Mouse (Mus musculus): ENCODE measurements around the gene Arg1. TPM values are rescaled to one million over a fixed set of nuclear protein-coding genes. Genes with fewer than 3 reads are reported as not detected.

The Arg1 gene
- total RNA-seq, 2 experiments from 2014 or later: not detected

DNA sequence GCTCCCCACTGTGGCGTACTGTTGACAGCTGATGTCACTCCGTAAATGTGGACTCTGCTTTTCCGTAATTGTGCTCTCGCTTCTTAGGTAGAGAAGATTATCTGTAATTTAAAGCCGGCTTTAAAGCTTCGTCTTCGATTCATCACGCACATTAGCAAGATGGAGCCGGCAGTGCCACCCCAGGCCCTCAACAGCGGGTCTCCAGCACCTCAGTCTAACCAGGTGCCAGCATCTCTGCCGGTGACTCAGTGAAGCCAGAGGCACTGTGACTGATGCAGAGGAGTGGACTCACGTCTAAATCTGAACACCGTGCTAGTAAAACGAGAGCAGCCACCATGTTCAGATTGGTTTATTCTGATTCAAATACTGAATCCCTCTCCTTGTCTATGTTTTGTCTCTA is 14.7 kb downstream of the Arg1 start:
- no peak for DNase-seq (ENCODE audit: low spot score)

DNA sequence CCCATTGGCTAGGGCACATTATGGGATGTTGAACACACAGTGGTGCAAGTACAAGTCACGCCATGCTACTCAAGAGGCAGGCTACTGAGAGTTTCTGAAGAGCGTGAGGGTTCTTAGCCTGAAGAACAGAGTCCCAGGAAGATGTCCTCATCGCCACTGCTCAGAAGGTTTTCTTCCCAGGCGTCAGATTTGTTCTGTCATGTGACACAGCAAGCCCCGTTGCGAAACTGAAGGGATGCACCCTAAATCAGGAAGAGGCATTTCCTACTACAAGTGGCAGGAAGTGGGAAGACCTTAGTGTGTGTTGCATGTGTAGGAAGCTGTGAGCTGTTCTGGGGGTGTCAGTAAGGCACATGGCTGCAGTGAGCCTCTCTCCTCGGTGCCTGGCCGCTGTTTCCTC is 16.1 kb downstream of the Arg1 start:
- no peak for DNase-seq (ENCODE audit: low spot score)

DNA sequence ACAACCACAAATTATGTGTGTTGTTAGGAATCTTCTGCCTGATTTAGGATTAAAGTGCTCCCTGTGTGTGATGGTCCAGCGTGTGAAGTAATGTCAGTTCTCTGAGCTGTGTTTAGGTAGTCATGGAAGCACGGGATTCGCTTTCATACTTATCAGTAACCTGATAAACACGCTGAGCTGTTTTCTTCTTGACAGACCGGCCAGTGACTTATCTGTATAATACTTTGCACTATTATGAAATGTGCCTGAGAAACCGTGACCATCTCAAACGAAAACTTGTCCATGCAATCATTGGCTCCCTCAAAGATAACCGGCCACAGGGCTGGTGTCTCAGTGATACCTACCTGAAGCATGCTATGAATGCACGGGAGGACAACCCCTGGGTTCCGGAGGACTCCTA is 21.7 kb downstream of the Arg1 start:
- DNase-seq (ENCODE audit: low spot score): no peak

DNA sequence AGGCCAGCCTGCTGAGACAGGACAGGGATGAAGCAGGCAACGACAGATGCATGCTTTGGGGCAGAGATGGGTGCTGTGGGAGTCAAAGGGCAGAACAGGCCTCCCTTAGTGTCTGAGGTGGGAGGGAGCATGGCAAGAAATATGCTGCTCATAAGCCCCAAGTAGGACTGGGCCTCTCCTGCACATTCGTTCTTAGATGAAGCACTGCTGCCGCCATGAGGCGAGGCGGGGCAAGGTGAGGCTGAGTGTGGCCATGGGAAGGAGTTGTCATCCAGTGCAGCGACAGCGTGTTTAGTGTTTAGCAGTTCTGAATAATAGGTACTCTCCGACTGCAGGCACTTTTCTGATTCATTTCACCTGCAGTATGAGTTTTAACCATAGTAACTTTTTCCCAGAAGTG is 31.4 kb downstream of the Arg1 start:
- no peak for DNase-seq (ENCODE audit: low spot score)

DNA sequence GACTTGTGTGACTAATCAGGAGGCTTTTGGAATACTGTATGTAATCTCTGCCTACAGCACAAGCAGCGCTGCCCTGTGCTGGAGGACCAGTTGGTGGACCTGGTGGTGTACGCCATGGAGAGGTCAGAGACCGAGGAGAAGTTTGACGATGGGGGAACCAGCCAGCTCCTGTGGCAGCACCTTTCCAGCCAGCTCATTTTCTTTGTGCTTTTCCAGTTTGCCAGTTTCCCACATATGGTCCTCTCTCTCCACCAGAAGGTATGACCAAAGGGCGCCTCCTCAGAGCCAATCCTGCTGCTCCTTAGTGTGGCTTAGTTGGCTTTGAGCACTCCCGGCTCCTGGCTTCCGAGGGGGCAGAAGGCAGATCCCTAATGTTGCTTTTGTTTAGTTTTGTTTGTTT is 38.9 kb downstream of the Arg1 start:
- DNase-seq (ENCODE audit: low spot score): no peak

DNA sequence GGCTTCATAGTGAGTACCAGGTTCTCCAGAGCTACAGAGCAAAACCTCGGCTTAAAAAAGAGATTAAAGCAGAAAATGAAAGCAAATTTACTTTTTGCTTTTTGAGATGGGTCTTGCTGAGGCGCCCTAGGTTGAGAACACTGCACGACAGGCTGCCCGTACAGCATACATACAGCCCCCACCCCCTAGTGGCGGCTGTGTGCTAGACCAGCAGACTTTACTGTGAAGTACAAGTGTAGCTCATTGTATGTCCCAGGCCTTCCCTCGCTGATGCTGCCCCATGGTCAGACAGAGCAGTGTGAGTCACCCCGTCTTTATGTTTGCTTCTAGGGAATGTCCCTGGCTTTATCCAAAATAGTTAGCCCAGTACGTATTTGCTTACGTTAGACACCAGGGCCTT is 41.3 kb downstream of the Arg1 start:
- DNase-seq (ENCODE audit: low spot score): no peak

GRCm38 (mm10) chr10:24873624-24874023 is 53.7 kb downstream of the Arg1 start:
- no peak for DNase-seq (ENCODE audit: low spot score)

DNA sequence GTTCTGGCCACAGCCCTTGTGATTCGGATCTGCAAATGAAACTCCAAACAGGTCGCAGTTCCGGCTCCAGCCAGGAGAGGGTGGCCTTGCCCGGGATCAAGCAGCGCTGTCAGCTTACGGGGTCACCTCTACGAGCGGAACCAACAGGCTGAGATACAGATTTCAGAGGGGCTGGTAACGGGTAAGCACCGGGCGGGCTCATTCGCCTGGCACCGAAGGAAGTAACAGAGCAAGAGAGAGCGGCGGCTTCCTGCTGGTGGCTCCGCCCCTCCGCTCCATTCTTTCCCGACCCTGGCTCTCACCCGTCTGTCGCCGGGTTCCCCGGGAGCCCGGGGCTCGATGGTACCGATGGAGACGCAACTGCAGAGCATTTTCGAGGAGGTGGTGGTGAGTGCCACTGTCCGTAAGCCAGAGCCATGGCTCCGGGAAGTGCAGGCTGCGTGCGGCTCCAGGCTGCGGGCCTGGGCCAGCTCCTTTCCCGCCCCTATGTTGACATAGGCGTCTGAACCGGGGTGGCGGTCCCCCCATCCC is 57.5 kb downstream of the Arg1 start, which contains the start of gene Med23:
Gene Med23, plus strand, starts transcription at position 227 of the 531 bp plus-strand sequence.
- DNase-seq (ENCODE audit: low spot score): peak; percentile 99

Small RNA genes within 50 kb of the gene (microRNA-seq; reads per million reads assigned to microRNA genes)
- gene Mir6905: not detected

Other genes with a start within 250 kb of the Arg1 start
- 1 to 10 TPM; 3.1 to 3.2 TPM for gene Enpp1, start 215.3 kb downstream of the Arg1 start, total RNA-seq (2021)
- 1 to 10 TPM; 2.1 to 2.6 TPM for gene Enpp3, start 84.7 kb downstream of the Arg1 start, total RNA-seq (2021)
- gene Med23, start 57.5 kb downstream of the Arg1 start, total RNA-seq (2021): 1 to 10 TPM; 7.1 to 9.4 TPM